Mouse (Mus musculus) forebrain, embryonic 11.5 days (tissue): ENCODE measurements around the gene 4930563M21Rik. TPM values are rescaled to one million over a fixed set of nuclear protein-coding genes. Genes with fewer than 3 reads are reported as not detected.

Experiments used
- ATAC-seq: fragments of 200-750 bp; cut with Nextera tagmentation; replicated peaks from 2 replicates; pipeline ENCODE4 v1.8.0; 2017; ENCODE audit warnings: moderate TSS enrichment; ENCODE audit not compliant: low FRiP score
- DNase-seq: peaks from one replicate; pipeline ENCODE4 v3.0.0-alpha.2; 2017; ENCODE audit warnings: low spot score
- H3K27ac ChIP-seq: fragments of 300-500 bp; sonication (generic); 2 replicates; pipeline ENCODE4 v1.5.1; 2014; ENCODE audit warnings: low read depth, low read length
- H3K27me3 ChIP-seq: fragments of 300-500 bp; sonication (generic); 2 replicates; pipeline ENCODE4 v1.6.1; 2014; ENCODE audit warnings: mild to moderate bottlenecking, low read length, mixed read lengths; ENCODE audit not compliant: control insufficient read depth, insufficient read depth
- H3K36me3 ChIP-seq: fragments of 300-500 bp; sonication (generic); 2 replicates; pipeline ENCODE4 v1.6.1; 2014; ENCODE audit warnings: mild to moderate bottlenecking, low read length, moderate library complexity, mixed read lengths; ENCODE audit not compliant: control insufficient read depth, insufficient read depth
- H3K4me1 ChIP-seq: fragments of 300-500 bp; sonication (generic); replicated peaks from 2 replicates; pipeline ENCODE4 v1.6.1; 2014; ENCODE audit warnings: low read length, mixed read lengths; ENCODE audit not compliant: control insufficient read depth, insufficient read depth
- H3K4me2 ChIP-seq: fragments of 300-500 bp; sonication (generic); 2 replicates; pipeline ENCODE4 v1.6.1; 2014; ENCODE audit warnings: low read depth, mild to moderate bottlenecking, low read length, moderate library complexity, mixed read lengths; ENCODE audit not compliant: severe bottlenecking
- H3K4me3 ChIP-seq: fragments of 300-500 bp; sonication (generic); 2 replicates; pipeline ENCODE4 v1.5.1; 2014; ENCODE audit warnings: low read depth, low read length
- H3K9ac ChIP-seq: fragments of 300-500 bp; sonication (generic); 2 replicates; pipeline ENCODE4 v1.6.1; 2014; ENCODE audit warnings: low read length
- H3K9me3 ChIP-seq: fragments of 300-500 bp; sonication (generic); 2 replicates; pipeline ENCODE4 v1.6.1; 2016; ENCODE audit warnings: low read length, mixed read lengths; ENCODE audit not compliant: control insufficient read depth
- polyA plus RNA-seq: library from polyadenylated mRNA; unstranded; fragments of >200 nt; fragmentation: Nextera tagmentation; extraction: Ambion mirVana; gene quantifications from 2 replicates; pipeline ENCODE4 v1.2.1, GENCODE M21; 2014

4930563M21Rik gene
- polyA plus RNA-seq, 1 experiment from 2014 or later: not detected

- Histone ChIP-seq H3K27me3 (no peaks in the 10 kb centered on the region), H3K4me2 (no peak overlapping the region), H3K36me3 (no peaks in the 10 kb centered on the region), H3K4me1 (no peaks in the 10 kb centered on the region), H3K9ac (no peak overlapping the region), H3K9me3 (no peaks in the 10 kb centered on the region), H3K4me3 (no peak overlapping the region), H3K27ac (no peak overlapping the region)
- no peak for DNase-seq
- ATAC-seq: no peak
Measured at GRCm38 (mm10) chr9:55916751-55917150, 93.6 kb downstream of the 4930563M21Rik start.

Other genes starting within 250 kb of the 4930563M21Rik start
- 11.1 and 12.0 TPM in 2 replicates for gene Scaper, start 72.4 kb downstream of the 4930563M21Rik start, polyA plus RNA-seq
- gene Rcn2, start 31.3 kb upstream of the 4930563M21Rik start, polyA plus RNA-seq: 345 and 350 TPM in 2 replicates
- gene Pstpip1, start 79.4 kb upstream of the 4930563M21Rik start, polyA plus RNA-seq: 0.40 and 0.69 TPM in 2 replicates
- 519 and 560 TPM in 2 replicates for gene Tspan3, start 154.9 kb upstream of the 4930563M21Rik start, polyA plus RNA-seq